Mouse (Mus musculus) lung, embryonic 14.5 days (tissue): Measurements from ENCODE around the gene Ccdc155. TPM values are rescaled to one million over a fixed set of nuclear protein-coding genes. Genes with fewer than 3 reads are reported as not detected.
A peak's percentile ranks its signal among the peaks of the same experiment; 100 is the strongest.

Experiments used
- ATAC-seq: fragments of 200-750 bp; cut with Nextera tagmentation; 2 replicates; pipeline ENCODE4 v1.8.0; 2017; ENCODE audit warnings: mild to moderate bottlenecking, moderate TSS enrichment, moderate library complexity; ENCODE audit not compliant: insufficient read depth
- DNase-seq: peaks from one replicate; pipeline ENCODE4 v3.0.0-alpha.2; 2015
- H3K27ac ChIP-seq: fragments of 300-500 bp; sonication (generic); 2 replicates; pipeline ENCODE4 v1.5.1; 2014; ENCODE audit warnings: low read depth, mild to moderate bottlenecking, moderate library complexity
- H3K27me3 ChIP-seq: fragments of 300-500 bp; sonication (generic); 2 replicates; pipeline ENCODE4 v1.6.1; 2014; ENCODE audit warnings: low read length, control low read depth; ENCODE audit not compliant: insufficient read depth
- H3K36me3 ChIP-seq: fragments of 300-500 bp; sonication (generic); 2 replicates; pipeline ENCODE4 v1.6.1; 2014; ENCODE audit warnings: control low read depth; ENCODE audit not compliant: insufficient read depth
- H3K4me1 ChIP-seq: fragments of 300-500 bp; sonication (generic); 2 replicates; pipeline ENCODE4 v1.6.1; 2014; ENCODE audit warnings: antibody characterized with exemption, control low read depth; ENCODE audit not compliant: insufficient read depth
- H3K4me2 ChIP-seq: fragments of 300-500 bp; sonication (generic); 2 replicates; pipeline ENCODE4 v1.6.1; 2014; ENCODE audit warnings: mild to moderate bottlenecking
- H3K4me3 ChIP-seq: fragments of 300-500 bp; sonication (generic); 2 replicates; pipeline ENCODE4 v1.5.1; 2014; ENCODE audit warnings: low read depth, low read length
- H3K9ac ChIP-seq: fragments of 300-500 bp; sonication (generic); 2 replicates; pipeline ENCODE4 v1.6.1; 2014
- H3K9me3 ChIP-seq: fragments of 300-500 bp; sonication (generic); 2 replicates; pipeline ENCODE4 v1.6.1; 2016; ENCODE audit warnings: low read depth, low read length, control low read depth
- CTCF ChIP-seq: IDR thresholded peaks from 2 replicates; pipeline ENCODE4 v1.5.1; 2016; ENCODE audit warnings: antibody characterized with exemption, low read depth
- WGBS: fragments of 180-500 bp; shearing (Covaris S2); extraction: QIAGEN DNeasy Blood & Tissue Kit; methylation state at CpG from one replicate; pipeline ENCODE4 v1.1.7; 2014; 5-methylcytosine and 5-hydroxymethylcytosine counted together
- polyA plus RNA-seq: library from polyadenylated mRNA; unstranded; fragments of >200 nt; fragmentation: Nextera tagmentation; extraction: Ambion mirVana; gene quantifications from 2 replicates; pipeline ENCODE4 v1.2.1, GENCODE M21; 2014

The Ccdc155 gene
- polyA plus RNA-seq, 1 experiment from 2014 or later: 0.38 TPM

DNA sequence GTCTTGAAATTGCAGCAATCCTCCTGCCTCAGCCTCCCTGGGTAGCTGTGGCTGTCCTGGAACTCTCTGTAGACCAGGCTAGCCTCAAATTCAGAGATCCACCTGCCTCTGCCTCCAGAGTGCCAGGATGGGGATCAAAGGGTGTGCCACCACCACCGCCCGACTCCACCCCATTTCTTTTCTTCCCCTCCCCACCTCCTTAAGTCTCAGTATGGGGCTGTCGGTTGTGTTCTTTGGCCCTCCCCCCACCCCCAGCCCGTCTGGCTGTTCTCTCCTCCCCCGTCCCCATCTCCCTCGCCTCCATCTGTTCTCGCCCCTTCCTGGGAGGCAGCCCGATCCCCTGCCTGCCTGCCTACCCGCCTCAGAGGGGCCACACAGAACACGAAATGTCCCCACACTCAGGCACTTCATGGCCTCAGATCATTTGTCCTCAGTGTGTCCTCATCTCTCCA lies 37.7 kb downstream of the Ccdc155 start:
- Histone ChIP-seq H3K9ac (no peak overlapping the region), H3K9me3 (peaks cover 17% of the 10 kb centered on the region), H3K27ac (no peak overlapping the region)

DNA sequence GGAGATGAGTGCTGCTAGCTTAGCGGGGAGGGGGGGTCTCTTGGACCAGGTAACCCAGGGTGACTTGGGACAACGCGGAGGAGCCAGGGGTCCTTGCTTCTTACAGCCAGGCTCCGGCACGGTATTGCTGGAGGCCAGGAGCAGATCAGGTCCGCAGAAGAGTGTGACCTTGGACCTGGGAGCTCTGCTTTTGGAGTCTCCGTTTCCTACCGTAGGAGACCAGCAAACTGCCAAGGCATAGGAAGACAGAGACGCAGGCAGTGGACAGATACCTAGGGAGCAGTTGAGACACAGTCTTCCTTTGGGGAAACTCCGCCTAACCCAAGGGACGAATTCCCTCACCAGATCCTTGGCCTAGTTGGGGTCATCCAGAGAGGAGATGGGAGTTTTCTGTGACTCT lies 39.0 kb downstream of the Ccdc155 start:
- H3K9ac ChIP-seq: no peak overlapping the region
- 43% methylated on average over 11 of the region's 11 CpGs for WGBS
- H3K27me3 ChIP-seq: peaks cover 80% of the 10 kb centered on the region
- peaks cover 4% of the 10 kb centered on the region; the same call in 1 of the 2 replicates for H3K4me1 ChIP-seq
- no peak for TF ChIP-seq CTCF
- ATAC-seq: no peak
- no peak overlapping the region for H3K27ac ChIP-seq
- H3K36me3 ChIP-seq: no peaks in the 10 kb centered on the region
- peaks cover 17% of the 10 kb centered on the region for H3K9me3 ChIP-seq
- no peak overlapping the region for H3K4me2 ChIP-seq
- DNase-seq: no peak
- H3K4me3 ChIP-seq: no peak overlapping the region

More for the DNA sequence above, 37.7 kb downstream of the Ccdc155 start:
- Histone ChIP-seq H3K36me3 (no peaks in the 10 kb centered on the region), H3K4me1 (peaks cover 4% of the 10 kb centered on the region; the same call in 1 of the 2 replicates), H3K4me3 (no peak overlapping the region), H3K4me2 (no peak overlapping the region), H3K27me3 (peaks cover 80% of the 10 kb centered on the region)
- no peak for DNase-seq
- ATAC-seq: no peak
- WGBS: 15% methylated on average over 9 of the region's 10 CpGs
- no peak for TF ChIP-seq CTCF

DNA sequence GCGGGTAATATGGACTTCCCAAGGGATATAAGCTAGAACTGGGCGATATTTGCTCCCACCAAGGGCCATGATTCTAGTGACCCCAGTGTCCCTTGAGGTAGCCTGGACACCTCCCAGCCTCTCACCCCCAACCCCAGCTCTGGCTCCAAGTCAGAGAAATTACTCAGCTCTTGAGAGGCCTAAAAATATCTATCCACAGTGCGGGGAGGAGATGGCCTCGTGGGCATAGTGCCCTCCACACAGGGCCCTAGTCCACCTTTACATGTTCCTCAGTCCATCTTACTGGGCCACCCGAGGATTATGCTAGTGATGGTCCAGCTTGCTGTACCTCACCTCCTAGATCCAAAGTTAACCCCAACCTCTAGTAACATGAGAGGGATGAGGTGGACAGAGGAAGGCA lies 39.9 kb downstream of the Ccdc155 start:
- WGBS: 60% methylated on average over 5 of the region's 5 CpGs
- Histone ChIP-seq H3K9me3 (peaks cover 11% of the 10 kb centered on the region), H3K36me3 (peaks cover 7% of the 10 kb centered on the region; the same call in 1 of the 2 replicates), H3K9ac (no peak overlapping the region), H3K4me2 (no peak overlapping the region), H3K27ac (no peak overlapping the region), H3K4me3 (no peak overlapping the region), H3K4me1 (peaks cover 4% of the 10 kb centered on the region; the same call in 1 of the 2 replicates), H3K27me3 (peaks cover 75% of the 10 kb centered on the region)
- no peak for TF ChIP-seq CTCF
- DNase-seq: no peak
- ATAC-seq: no peak

DNA sequence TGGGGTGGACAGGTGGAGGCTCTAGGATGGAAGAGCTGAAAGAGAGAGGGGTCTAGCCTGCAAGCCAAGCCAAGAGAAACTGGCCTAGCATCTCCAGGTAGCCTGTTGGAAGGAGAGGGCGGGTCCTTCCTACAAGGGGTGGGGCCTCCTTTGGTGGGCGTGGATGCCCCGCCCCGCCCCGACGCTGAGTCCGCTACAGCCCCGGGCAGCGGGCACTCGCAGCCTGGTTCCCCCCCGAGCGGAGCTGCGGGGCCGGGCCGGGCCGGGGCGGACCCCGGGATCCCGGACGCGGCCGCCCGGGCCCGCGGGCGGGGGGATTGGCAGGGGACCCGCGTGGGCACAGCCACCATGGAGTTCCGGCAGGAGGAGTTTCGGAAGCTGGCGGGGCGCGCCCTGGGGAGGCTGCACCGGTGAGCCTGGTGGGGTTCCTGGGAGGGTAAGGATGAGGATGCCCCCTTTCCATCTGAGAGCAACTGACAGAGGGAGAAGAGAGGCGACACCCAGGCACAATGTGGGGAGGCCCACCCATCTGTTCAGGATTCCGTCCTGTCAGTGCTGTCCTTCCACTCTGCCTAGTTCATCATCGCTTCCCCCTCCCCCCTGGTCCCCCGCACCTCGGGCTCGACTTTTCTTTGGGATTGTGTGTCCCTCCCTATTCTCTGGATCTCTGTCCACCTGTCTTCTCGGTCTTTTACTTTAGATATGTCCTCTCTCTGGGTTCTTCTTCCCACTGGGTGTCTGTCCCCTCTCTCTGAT lies 40.8 kb downstream of the Ccdc155 start, which contains the start of gene Slc17a7:
Gene Slc17a7 (plus strand): TSS at position 215 of the 756 bp plus-strand sequence.
- 1% methylated on average over 39 of the region's 41 CpGs for WGBS
- no peak for ATAC-seq

DNA sequence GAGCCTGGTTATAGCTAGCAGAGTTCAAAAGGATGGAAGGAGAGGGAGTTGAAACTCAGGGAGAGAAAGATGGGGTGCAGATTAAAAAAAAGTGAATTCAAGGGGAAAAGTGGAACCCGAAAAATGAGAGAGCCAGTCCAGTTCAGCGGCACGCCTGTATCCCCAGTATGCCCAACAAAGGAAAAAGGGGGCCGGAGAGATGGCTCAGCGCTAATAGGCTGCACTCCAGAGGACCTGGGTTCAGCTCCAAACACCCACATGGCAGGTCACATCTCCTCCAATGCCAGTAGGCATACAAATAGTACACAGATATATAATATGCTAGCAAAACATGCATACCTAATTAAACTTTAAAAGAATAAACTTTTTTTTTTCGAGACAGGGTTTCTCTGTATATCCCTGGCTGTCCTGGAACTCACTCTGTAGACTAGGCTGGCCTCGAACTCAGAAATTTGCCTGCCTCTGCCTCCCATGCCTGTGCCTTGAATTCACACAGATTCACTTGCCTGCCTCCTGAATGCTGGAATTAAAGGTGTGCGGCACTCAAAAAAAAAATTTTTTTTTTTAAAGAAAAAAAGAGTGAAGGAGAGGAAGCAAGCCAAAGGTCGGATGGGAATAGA lies 41.6 kb downstream of the Ccdc155 start:
- WGBS: 73% methylated on average over 9 of the region's 9 CpGs
- Histone ChIP-seq H3K36me3 (peaks cover 22% of the 10 kb centered on the region; the same call in 1 of the 2 replicates), H3K27me3 (peaks cover 58% of the 10 kb centered on the region), H3K27ac (no peak overlapping the region), H3K4me3 (no peak overlapping the region), H3K4me1 (peaks cover 4% of the 10 kb centered on the region; the same call in 1 of the 2 replicates), H3K4me2 (no peak overlapping the region), H3K9me3 (no peaks in the 10 kb centered on the region), H3K9ac (no peak overlapping the region)
- TF ChIP-seq CTCF: no peak
- DNase-seq: no peak
- ATAC-seq: no peak

More for the DNA sequence above, 40.8 kb downstream of the Ccdc155 start, which contains the start of gene Slc17a7:
- peak within 1 kb of the TSS; percentile 39 for H3K4me3 ChIP-seq
- no peak for TF ChIP-seq CTCF
- peak; percentile 60 for DNase-seq
- peaks cover 15% of the 10 kb centered on the region; the same call in 1 of the 2 replicates for H3K36me3 ChIP-seq
- peaks cover 66% of the 10 kb centered on the region for H3K27me3 ChIP-seq
- no peak within 1 kb of the TSS for H3K27ac ChIP-seq
- peaks cover 2% of the 10 kb centered on the region; the same call in 1 of the 2 replicates for H3K9me3 ChIP-seq
- peak within 1 kb of the TSS; percentile 72 for H3K4me2 ChIP-seq
- peak within 1 kb of the TSS; percentile 38 for H3K9ac ChIP-seq
- H3K4me1 ChIP-seq: peaks cover 4% of the 10 kb centered on the region; the same call in 1 of the 2 replicates

DNA sequence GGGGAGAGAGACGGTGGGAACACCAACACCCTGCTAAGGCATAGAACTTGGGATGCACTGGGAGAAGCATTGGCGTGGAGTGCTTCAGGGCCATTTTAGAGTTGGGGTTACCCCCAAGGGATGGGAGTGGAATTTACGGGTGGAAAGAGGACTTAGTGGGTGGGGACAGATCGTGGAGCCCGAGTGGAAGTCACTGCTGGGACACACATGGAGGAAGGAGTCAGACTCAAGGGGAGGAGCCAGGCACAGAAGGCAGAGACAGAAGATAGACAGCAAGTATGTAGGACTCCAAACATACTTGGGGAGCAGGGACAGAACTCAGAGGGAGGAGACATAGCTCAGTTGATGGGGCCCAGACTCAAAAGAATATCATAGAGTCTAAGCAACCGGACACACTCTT lies 42.1 kb downstream of the Ccdc155 start:
- H3K9ac ChIP-seq: no peak overlapping the region
- H3K36me3 ChIP-seq: peaks cover 27% of the 10 kb centered on the region; the same call in 1 of the 2 replicates
- no peak overlapping the region for H3K27ac ChIP-seq
- peak overlapping the region; percentile 72 for H3K4me2 ChIP-seq
- 28% methylated on average over 6 of the region's 6 CpGs for WGBS
- peak overlapping the region; percentile 36 for H3K4me3 ChIP-seq
- TF ChIP-seq CTCF: no peak
- no peak; the same call in 1 of the 2 replicates for ATAC-seq
- H3K4me1 ChIP-seq: peaks cover 4% of the 10 kb centered on the region; the same call in 1 of the 2 replicates
- no peak for DNase-seq
- peaks cover 53% of the 10 kb centered on the region for H3K27me3 ChIP-seq
- no peaks in the 10 kb centered on the region for H3K9me3 ChIP-seq
